In genomic region chr13:10033570-10034399, GRCm38 (mm10) we compare ENCODE assay signal across 23 mouse cellular contexts.
DNase-seq lines count a peak whose midpoint lies in the region; ATAC-seq and TF ChIP-seq lines count a peak whose summit lies in the region.
"Had no signal": no experiment of that assay in that cellular context is flagged by ENCODE, and none has a peak within 500 bp of the region (broad histone marks: within the 10 kb centered on the region; RNA-seq: fewer than 3 reads in every experiment).

No protein-coding gene starts in this region.

- H3K9ac ChIP-seq in forebrain, embryonic 16.5 days (replicated peaks; ENCODE audit: low read depth, low read length): no peak overlapping the region
- no peak overlapping the region for H3K9ac ChIP-seq in forebrain, embryonic 11.5 days (ENCODE audit: low read length)
- H3K9ac ChIP-seq in midbrain, embryonic 12.5 days (replicated peaks): no peak overlapping the region
- H3K9ac ChIP-seq in midbrain, embryonic 13.5 days (replicated peaks): no peak overlapping the region
- H3K9ac ChIP-seq: embryonic facial prominence, embryonic 15.5 days; heart, embryonic 13.5 days; limb, embryonic 13.5 days; lung, embryonic 15.5 days; neural tube, embryonic 13.5 days had no signal

- no peak for TF ChIP-seq CTCF in left cerebral cortex, adult 2 months (IDR thresholded peaks at IDR 0.05)

- H3K4me1 ChIP-seq in forebrain, embryonic 16.5 days (replicated peaks; ENCODE audit: control insufficient read depth, insufficient read depth, low read length): peaks cover 4% of the 10 kb centered on the region; the same call in 1 of the 2 replicates
- H3K4me1 ChIP-seq in forebrain, embryonic 11.5 days (replicated peaks; ENCODE audit: control insufficient read depth, insufficient read depth, low read length): no peaks in the 10 kb centered on the region
- no peaks in the 10 kb centered on the region for H3K4me1 ChIP-seq in midbrain, embryonic 12.5 days
- peaks cover 4% of the 10 kb centered on the region; the same call in 1 of the 2 replicates for H3K4me1 ChIP-seq in midbrain, embryonic 10.5 days
- peaks cover 5% of the 10 kb centered on the region; the same call in 1 of the 2 replicates for H3K4me1 ChIP-seq in midbrain, embryonic 13.5 days (replicated peaks)
- H3K4me1 ChIP-seq: embryonic facial prominence, embryonic 15.5 days; limb, embryonic 13.5 days; lung, embryonic 15.5 days had no signal

- no peak overlapping the region for H3K4me2 ChIP-seq in forebrain, embryonic 16.5 days (ENCODE audit: low read length)
- H3K4me2 ChIP-seq in forebrain, embryonic 11.5 days (ENCODE audit: low read depth, low read length, severe bottlenecking): no peak overlapping the region
- no peak overlapping the region for H3K4me2 ChIP-seq in midbrain, embryonic 12.5 days (replicated peaks)
- H3K4me2 ChIP-seq in midbrain, embryonic 13.5 days (replicated peaks): no peak overlapping the region
- H3K4me2 ChIP-seq: embryonic facial prominence, embryonic 15.5 days; heart, embryonic 13.5 days; limb, embryonic 13.5 days; liver, embryonic 11.5 days; lung, embryonic 15.5 days; neural tube, embryonic 13.5 days had no signal

- no peak overlapping the region for H3K27ac ChIP-seq in forebrain, embryonic 16.5 days (ENCODE audit: low read length)
- H3K27ac ChIP-seq in forebrain, embryonic 11.5 days (ENCODE audit: low read depth, low read length): no peak overlapping the region
- H3K27ac ChIP-seq in midbrain, embryonic 12.5 days (replicated peaks): no peak overlapping the region
- no peak overlapping the region for H3K27ac ChIP-seq in midbrain, embryonic 10.5 days (replicated peaks)
- no peak overlapping the region; the same call in 1 of the 2 replicates for H3K27ac ChIP-seq in midbrain, embryonic 13.5 days
- H3K27ac ChIP-seq in left cerebral cortex, adult 2 months: no peak overlapping the region
- H3K27ac ChIP-seq: embryonic facial prominence, embryonic 15.5 days; heart, embryonic 13.5 days; layer of hippocampus, adult 2 months; limb, embryonic 13.5 days; lung, embryonic 15.5 days; neural tube, embryonic 13.5 days had no signal

- no peaks in the 10 kb centered on the region for H3K36me3 ChIP-seq in forebrain, embryonic 16.5 days (ENCODE audit: control insufficient read depth, insufficient read depth)
- H3K36me3 ChIP-seq in forebrain, embryonic 11.5 days (ENCODE audit: control insufficient read depth, insufficient read depth, low read length): no peaks in the 10 kb centered on the region
- H3K36me3 ChIP-seq in midbrain, embryonic 12.5 days: no peaks in the 10 kb centered on the region
- no peaks in the 10 kb centered on the region for H3K36me3 ChIP-seq in midbrain, embryonic 10.5 days
- H3K36me3 ChIP-seq in midbrain, embryonic 13.5 days: no peaks in the 10 kb centered on the region
- H3K36me3 ChIP-seq: embryonic facial prominence, embryonic 15.5 days; heart, embryonic 13.5 days; limb, embryonic 13.5 days; lung, embryonic 15.5 days; neural tube, embryonic 13.5 days had no signal

- no peak overlapping the region for H3K4me3 ChIP-seq in forebrain, embryonic 16.5 days (replicated peaks; ENCODE audit: low read length)
- no peak overlapping the region for H3K4me3 ChIP-seq in forebrain, embryonic 11.5 days (ENCODE audit: low read depth, low read length)
- no peak overlapping the region for H3K4me3 ChIP-seq in midbrain, embryonic 12.5 days
- H3K4me3 ChIP-seq in midbrain, embryonic 10.5 days: no peak overlapping the region
- no peak overlapping the region for H3K4me3 ChIP-seq in midbrain, embryonic 13.5 days (replicated peaks)
- H3K4me3 ChIP-seq in left cerebral cortex, adult 2 months: no peak overlapping the region
- H3K4me3 ChIP-seq: embryonic facial prominence, embryonic 15.5 days; heart, embryonic 13.5 days; layer of hippocampus, adult 2 months; limb, embryonic 13.5 days; lung, embryonic 15.5 days; neural tube, embryonic 13.5 days had no signal

- no peaks in the 10 kb centered on the region for H3K27me3 ChIP-seq in forebrain, embryonic 16.5 days (replicated peaks; ENCODE audit: control insufficient read depth, insufficient read depth, low read length)
- H3K27me3 ChIP-seq in forebrain, embryonic 11.5 days (ENCODE audit: control insufficient read depth, insufficient read depth, low read length): no peaks in the 10 kb centered on the region
- no peaks in the 10 kb centered on the region for H3K27me3 ChIP-seq in midbrain, embryonic 12.5 days
- no peaks in the 10 kb centered on the region for H3K27me3 ChIP-seq in midbrain, embryonic 10.5 days (ENCODE audit: low read depth, poor library complexity, severe bottlenecking)
- no peaks in the 10 kb centered on the region for H3K27me3 ChIP-seq in midbrain, embryonic 13.5 days
- H3K27me3 ChIP-seq: embryonic facial prominence, embryonic 15.5 days; heart, embryonic 13.5 days; limb, embryonic 13.5 days; lung, embryonic 15.5 days; neural tube, embryonic 13.5 days had no signal

- H3K9me3 ChIP-seq in forebrain, embryonic 16.5 days (ENCODE audit: control insufficient read depth, low read length): no peaks in the 10 kb centered on the region
- H3K9me3 ChIP-seq in forebrain, embryonic 11.5 days (ENCODE audit: control insufficient read depth, low read length): no peaks in the 10 kb centered on the region
- no peaks in the 10 kb centered on the region for H3K9me3 ChIP-seq in midbrain, embryonic 12.5 days
- H3K9me3 ChIP-seq in midbrain, embryonic 10.5 days (replicated peaks): no peaks in the 10 kb centered on the region
- no peaks in the 10 kb centered on the region for H3K9me3 ChIP-seq in midbrain, embryonic 13.5 days
- H3K9me3 ChIP-seq: embryonic facial prominence, embryonic 15.5 days; heart, embryonic 13.5 days; limb, embryonic 13.5 days; lung, embryonic 15.5 days; neural tube, embryonic 13.5 days had no signal

- 18% methylated on average over 17 of the region's 18 CpGs for WGBS in forebrain, embryonic 16.5 days
- 50% methylated on average over 17 of the region's 18 CpGs for WGBS in forebrain, embryonic 11.5 days
- 63% methylated on average over 18 of the region's 18 CpGs for WGBS in midbrain, embryonic 12.5 days
- WGBS in midbrain, embryonic 10.5 days: 81% methylated on average over 18 of the region's 18 CpGs
- WGBS in midbrain, embryonic 13.5 days: 49% methylated on average over 18 of the region's 18 CpGs

- no peak for DNase-seq in forebrain, embryonic 11.5 days (ENCODE audit: low spot score)
- DNase-seq in midbrain, embryonic 10.5 days (ENCODE audit: low spot score): no peak
- DNase-seq in frontal cortex, postnatal 14 days (ENCODE audit: low spot score in 2 of 2): no peak
- no peak for DNase-seq in left cerebral cortex, adult 2 months (ENCODE audit: extremely low spot score in 1 of 2, low spot score in 2 of 2)
- DNase-seq: adrenal gland, postnatal 25 days; cerebellum, adult 2 months; cerebellum, postnatal 14 days; heart, postnatal 10 days; kidney, adult 18-20 months; kidney, postnatal 36 days; right cerebral cortex, postnatal 14 days; thymus, postnatal 4 days had no signal

- ATAC-seq in forebrain, embryonic 16.5 days: 0 out of 2 replicates have a peak, but pooled peaks have one; percentile 32
- ATAC-seq in forebrain, embryonic 11.5 days (replicated peaks; ENCODE audit: low FRiP score): no peak; the same call in 1 of the 2 replicates
- ATAC-seq in midbrain, embryonic 12.5 days (ENCODE audit: low FRiP score, low read depth): peak; percentile 55; the same call in 1 of the 2 replicates
- ATAC-seq in midbrain, embryonic 13.5 days: peak; percentile 69
- ATAC-seq: CD4-positive, CD25-positive, alpha-beta regulatory T cell, adult 4 months had no signal

- intact Hi-C loops in left cerebral cortex, adult 2 months (cut with DNase I): no loop called here
